Mouse (Mus musculus): Measurements from ENCODE around the gene Vmn2r116. TPM values are rescaled to one million over a fixed set of nuclear protein-coding genes. Genes with fewer than 3 reads are reported as not detected.
"Not testable (repeated sequence)": the region's sequence is repeated elsewhere in the genome, so short reads cannot be mapped to it uniquely, and the experiment has no call there.

Vmn2r116 gene
- polyA plus RNA-seq (2015; fragmentation: Nextera tagmentation; extraction: Ambion mirVana): not detected in 2 replicates

GRCm38 (mm10) chr17:23384304-23384703 is at the start of gene Vmn2r116:
Vmn2r116 (plus strand) TSS chr17:23384604.
- H3K9ac ChIP-seq (replicated peaks; ENCODE audit: low read depth); H3K4me3 ChIP-seq (ENCODE audit: low read depth, low read length); H3K27ac ChIP-seq (ENCODE audit: low read length); H3K36me3 ChIP-seq (ENCODE audit: insufficient read depth, low read length); H3K4me1 ChIP-seq (ENCODE audit: insufficient read depth, low read depth, low read length); H3K9me3 ChIP-seq (ENCODE audit: low read length); ATAC-seq; DNase-seq (ENCODE audit: low spot score); H3K4me2 ChIP-seq (replicated peaks; ENCODE audit: low read depth, low read length); H3K27me3 ChIP-seq (replicated peaks; ENCODE audit: insufficient read depth, low read length): not testable (repeated sequence)

GRCm38 (mm10) chr17:23343441-23343840 is 41.0 kb upstream of the Vmn2r116 start, which contains the start of gene Vmn2r115:
Vmn2r115 (plus strand) TSS chr17:23343741.
- H3K27me3 ChIP-seq (replicated peaks; ENCODE audit: insufficient read depth, low read length); ATAC-seq; H3K9me3 ChIP-seq (ENCODE audit: low read length); H3K4me2 ChIP-seq (replicated peaks; ENCODE audit: low read depth, low read length); H3K4me1 ChIP-seq (ENCODE audit: insufficient read depth, low read depth, low read length); H3K36me3 ChIP-seq (ENCODE audit: insufficient read depth, low read length); DNase-seq (ENCODE audit: low spot score); H3K27ac ChIP-seq (ENCODE audit: low read length); H3K4me3 ChIP-seq (ENCODE audit: low read depth, low read length); H3K9ac ChIP-seq (replicated peaks; ENCODE audit: low read depth): not testable (repeated sequence)
- WGBS: 43% methylated on average over 2 of the region's 2 CpGs

GRCm38 (mm10) chr17:23351644-23352043 is 32.8 kb upstream of the Vmn2r116 start:
- Histone ChIP-seq H3K9ac (replicated peaks; ENCODE audit: low read depth) (no peak overlapping the region), H3K27ac (ENCODE audit: low read length) (no peak overlapping the region), H3K27me3 (replicated peaks; ENCODE audit: insufficient read depth, low read length) (no peaks in the 10 kb centered on the region), H3K9me3 (ENCODE audit: low read length) (no peaks in the 10 kb centered on the region), H3K4me1 (ENCODE audit: insufficient read depth, low read depth, low read length) (no peaks in the 10 kb centered on the region), H3K4me2 (replicated peaks; ENCODE audit: low read depth, low read length) (no peak overlapping the region), H3K36me3 (ENCODE audit: insufficient read depth, low read length) (no peaks in the 10 kb centered on the region), H3K4me3 (ENCODE audit: low read depth, low read length) (no peak overlapping the region)
- WGBS: 25% methylated on average over 1 of the region's 1 CpGs
- TF ChIP-seq CTCF (IDR thresholded peaks at IDR 0.05) (no peak), EP300 (IDR thresholded peaks at IDR 0.05) (no peak)
- ATAC-seq (no peak), DNase-seq (ENCODE audit: low spot score) (no peak)

GRCm38 (mm10) chr17:23433150-23433679 is 48.8 kb downstream of the Vmn2r116 start:
- no peaks in the 10 kb centered on the region for H3K4me1 ChIP-seq (ENCODE audit: insufficient read depth, low read depth, low read length)
- WGBS: 79% methylated on average over 6 of the region's 6 CpGs
- no peaks in the 10 kb centered on the region for H3K36me3 ChIP-seq (ENCODE audit: insufficient read depth, low read length)
- no peak overlapping the region for H3K4me2 ChIP-seq (replicated peaks; ENCODE audit: low read depth, low read length)
- no peak overlapping the region for H3K27ac ChIP-seq (ENCODE audit: low read length)
- no peak for TF ChIP-seq EP300 (IDR thresholded peaks at IDR 0.05)
- no peak for TF ChIP-seq CTCF (IDR thresholded peaks at IDR 0.05)
- H3K4me3 ChIP-seq (ENCODE audit: low read depth, low read length): no peak overlapping the region
- no peaks in the 10 kb centered on the region for H3K27me3 ChIP-seq (replicated peaks; ENCODE audit: insufficient read depth, low read length)
- no peak for DNase-seq (ENCODE audit: low spot score)
- H3K9me3 ChIP-seq (ENCODE audit: low read length): peaks cover 6% of the 10 kb centered on the region
- no peak overlapping the region for H3K9ac ChIP-seq (replicated peaks; ENCODE audit: low read depth)
- ATAC-seq: no peak; the same call in 1 of the 2 replicates

Other genes starting within 250 kb of the Vmn2r116 start
- gene Zfp40, start 191.4 kb upstream of the Vmn2r116 start, polyA plus RNA-seq (2015; fragmentation: Nextera tagmentation; extraction: Ambion mirVana): 7.5 and 8.0 TPM in 2 replicates
- not detected in 2 replicates for gene Vmn2r114, start 72.1 kb upstream of the Vmn2r116 start, polyA plus RNA-seq (2015; fragmentation: Nextera tagmentation; extraction: Ambion mirVana)
- gene Vmn2r115, start 40.9 kb upstream of the Vmn2r116 start, polyA plus RNA-seq (2015; fragmentation: Nextera tagmentation; extraction: Ambion mirVana): not detected in 2 replicates
- gene Vmn2r117, start 95.1 kb downstream of the Vmn2r116 start, polyA plus RNA-seq (2015; fragmentation: Nextera tagmentation; extraction: Ambion mirVana): not detected in 2 replicates
- 10.5 and 11.5 TPM in 2 replicates for gene Zfp213, start 179.6 kb downstream of the Vmn2r116 start, polyA plus RNA-seq (2015; fragmentation: Nextera tagmentation; extraction: Ambion mirVana)
- 5.0 and 5.5 TPM in 2 replicates for gene Zfp13, start 214.9 kb downstream of the Vmn2r116 start, polyA plus RNA-seq (2015; fragmentation: Nextera tagmentation; extraction: Ambion mirVana)
- not detected in 2 replicates for gene Zscan10, start 216.3 kb downstream of the Vmn2r116 start, polyA plus RNA-seq (2015; fragmentation: Nextera tagmentation; extraction: Ambion mirVana)